Mouse (Mus musculus): ENCODE measurements at regions not wholly inside any gene's neighbourhood (a gene's known extent, or its start where the extent isn't known, plus 50 kb on each side); places are given as distances from the start of the nearest gene placed in this dataset.
"Not testable (repeated sequence)": the region's sequence is repeated elsewhere in the genome, so short reads cannot be mapped to it uniquely, and the experiment has no call there.

DNA sequence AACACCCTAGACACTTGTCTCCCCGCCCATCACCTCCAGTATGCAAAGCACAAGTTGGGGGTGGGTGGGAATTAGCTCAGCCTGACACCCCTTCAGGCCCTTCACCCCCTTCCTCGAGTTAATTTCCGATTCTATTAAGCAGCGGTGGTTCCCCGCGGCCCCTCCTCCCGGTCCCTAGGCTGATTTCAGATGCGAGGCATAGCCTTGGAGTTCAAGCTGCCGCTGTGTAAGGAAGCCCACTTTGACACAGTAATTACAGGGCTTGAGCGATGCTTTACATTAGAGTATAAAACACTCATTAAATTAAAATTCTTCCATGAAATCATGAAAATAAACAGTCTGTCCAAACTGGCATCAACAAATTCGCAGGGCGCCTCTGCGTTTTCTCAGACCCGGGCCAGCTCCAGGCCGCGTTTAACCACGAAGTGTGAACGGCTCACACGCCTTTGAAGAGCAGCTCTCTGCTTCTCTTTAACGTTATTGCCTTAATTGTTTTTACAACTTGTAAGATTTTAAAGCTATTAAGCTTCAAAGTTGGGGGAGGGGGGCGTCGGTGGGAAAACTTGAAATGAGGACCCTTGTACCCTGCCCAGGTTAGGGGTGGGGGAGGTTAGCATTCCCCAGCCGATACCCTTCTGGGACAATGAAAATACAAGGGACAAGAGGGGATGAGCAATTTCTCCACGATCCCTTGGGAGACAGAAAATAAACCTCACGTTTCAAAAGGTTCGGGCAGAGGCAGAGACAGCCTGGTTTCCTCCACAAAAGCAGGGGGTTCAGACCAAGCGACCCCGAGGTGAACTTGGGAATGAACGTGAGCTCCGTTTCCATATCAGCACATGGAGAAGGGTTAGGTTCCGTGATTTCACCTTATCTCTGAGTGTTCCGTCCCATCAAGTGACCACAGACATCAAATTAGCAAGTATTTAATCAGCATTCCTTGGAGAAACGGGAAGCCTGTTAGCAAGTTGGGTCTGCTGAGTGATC is 114.4 kb downstream of the Dicer1 start:
- DNase-seq (ENCODE audit: extremely low spot score, low spot score) = peak; percentile 43

DNA sequence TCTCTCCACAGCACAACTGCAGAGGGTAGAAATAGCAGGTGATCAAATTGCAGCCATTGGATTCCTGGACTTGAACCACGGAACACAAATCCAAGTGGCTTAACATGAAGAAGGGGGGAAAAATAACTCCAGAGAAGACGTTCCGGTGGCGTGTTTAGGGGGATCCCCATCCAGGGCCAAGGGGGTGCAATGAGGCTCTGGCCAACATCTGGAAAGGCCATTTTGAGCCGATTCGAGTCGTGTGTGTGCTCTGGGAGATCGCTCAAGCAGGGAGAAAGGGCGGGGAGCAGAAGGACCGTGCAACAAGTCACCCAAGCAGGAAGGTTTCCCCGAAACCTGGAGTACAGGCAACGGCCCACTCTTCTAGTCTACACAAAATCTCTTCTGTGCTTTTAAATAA is 115.3 kb downstream of the Dicer1 start:
- peak; percentile 19 for DNase-seq (ENCODE audit: extremely low spot score, low spot score)

DNA sequence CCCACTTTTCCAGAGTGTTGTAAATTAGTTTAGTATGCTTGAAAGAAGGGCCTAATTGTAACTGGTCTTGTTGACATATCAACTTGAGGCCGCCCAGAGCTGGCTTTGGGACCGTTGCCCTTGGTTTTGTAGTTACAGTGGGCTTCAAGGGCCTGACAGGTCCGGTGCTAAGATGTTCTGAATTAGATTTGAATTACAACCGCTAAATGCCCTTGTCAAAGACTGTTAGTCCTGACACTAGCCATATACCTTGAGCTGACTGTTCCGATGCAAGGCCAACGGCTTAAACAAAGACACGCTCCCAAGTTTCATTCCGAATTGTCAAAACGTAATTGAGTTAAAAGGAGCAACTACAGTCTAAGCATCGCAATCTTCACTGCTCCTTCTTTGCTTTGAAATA is 116.9 kb downstream of the Dicer1 start:
- DNase-seq (ENCODE audit: extremely low spot score, low spot score) = no peak

DNA sequence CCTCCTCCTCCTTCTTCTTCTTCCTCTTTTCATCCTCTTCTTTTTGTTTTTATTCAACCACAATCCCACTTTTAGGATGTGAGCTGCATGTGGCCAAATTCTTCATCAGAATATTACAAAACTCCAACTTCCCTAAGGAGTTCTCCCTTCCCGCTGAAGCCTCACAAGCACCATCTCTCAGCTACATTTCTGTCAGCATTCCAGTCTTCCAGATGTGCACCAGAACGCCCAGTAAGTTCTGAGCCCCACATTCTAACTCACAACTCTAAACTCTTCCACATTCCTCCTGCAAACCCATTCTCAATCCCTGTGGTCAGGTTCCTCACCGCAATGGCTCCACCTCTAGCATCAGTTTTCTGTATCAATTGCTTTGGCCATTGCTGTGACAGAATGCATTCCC is 121.2 kb downstream of the Dicer1 start:
- DNase-seq (ENCODE audit: extremely low spot score, low spot score) = no peak

DNA sequence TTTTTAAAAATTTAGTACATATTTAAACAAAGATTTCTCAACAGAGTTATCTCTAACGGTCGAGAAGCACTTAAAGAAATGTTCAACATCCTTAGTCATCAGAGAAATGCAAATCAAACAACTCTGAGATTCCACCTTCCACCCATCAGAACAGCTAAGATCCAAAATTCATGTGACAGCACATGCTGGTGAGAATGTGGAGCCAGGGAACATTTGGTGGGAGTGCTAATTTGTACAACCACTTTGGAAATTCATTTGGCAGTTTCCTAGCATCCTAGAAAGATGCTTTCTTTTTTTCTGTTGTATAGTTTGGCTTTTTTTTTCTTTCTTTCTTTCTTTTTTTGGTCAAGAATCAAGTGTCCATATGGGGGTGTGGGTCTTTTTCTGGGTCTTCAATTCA is 122.3 kb downstream of the Dicer1 start:
- DNase-seq (ENCODE audit: extremely low spot score, low spot score) = no peak

DNA sequence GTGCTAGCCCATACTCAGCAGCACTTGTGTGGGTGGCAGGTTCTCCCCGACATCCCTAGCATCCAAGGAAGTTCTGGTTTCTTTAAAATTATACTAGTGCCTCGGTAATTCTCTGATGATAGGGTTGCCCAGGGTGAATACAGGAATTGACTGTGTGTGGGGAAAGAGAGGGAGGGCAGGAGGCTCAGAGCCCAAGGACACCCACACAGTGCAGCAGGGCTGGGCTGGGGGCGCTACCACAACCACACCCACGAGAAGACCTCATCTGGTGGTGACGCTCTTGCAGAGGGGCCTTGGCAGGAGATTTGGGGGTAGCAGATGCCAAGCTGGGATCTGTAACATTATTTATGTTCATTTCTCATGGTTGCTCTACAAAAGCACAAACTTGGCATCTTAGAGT is 125.7 kb downstream of the Dicer1 start:
- DNase-seq (ENCODE audit: extremely low spot score, low spot score) = no peak

DNA sequence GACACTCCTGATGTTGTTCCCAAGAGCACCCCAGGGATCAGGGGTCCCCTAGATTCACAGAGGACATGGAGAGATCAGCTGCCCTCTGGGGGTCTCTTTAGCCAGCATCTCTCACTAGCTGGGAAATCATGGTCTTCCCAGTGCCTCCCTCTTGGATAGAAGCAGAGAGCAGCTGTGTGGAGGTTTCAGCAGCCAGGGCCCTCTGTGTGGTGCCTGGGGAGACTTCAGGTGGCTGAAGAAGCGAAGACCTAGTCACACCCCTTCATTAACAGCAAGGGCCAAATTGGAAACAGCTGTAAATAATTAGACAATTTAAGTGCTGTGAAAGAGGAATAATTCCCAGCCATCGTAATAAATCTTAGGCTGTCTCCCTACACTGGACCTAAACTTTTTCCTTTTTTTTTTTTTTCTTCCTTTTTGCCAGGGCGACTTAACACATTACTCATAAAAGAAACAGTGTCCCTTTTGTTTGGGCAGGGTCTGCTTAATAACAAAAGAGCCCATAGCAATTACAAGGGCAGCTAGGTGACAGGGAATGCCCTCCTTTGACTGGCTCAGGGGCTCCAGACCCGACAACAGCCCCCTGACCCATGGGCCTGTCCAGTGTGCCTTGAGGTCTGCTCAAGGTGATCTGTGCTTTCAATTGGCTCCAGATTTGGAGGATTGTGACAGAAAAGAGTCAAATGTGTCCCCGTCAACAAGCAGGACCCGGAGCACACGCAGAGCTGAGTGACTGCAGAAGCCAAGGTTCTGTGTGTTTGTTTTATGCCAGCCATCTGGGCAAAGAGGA is 127.7 kb downstream of the Dicer1 start:
- DNase-seq (ENCODE audit: extremely low spot score, low spot score) = no peak

DNA sequence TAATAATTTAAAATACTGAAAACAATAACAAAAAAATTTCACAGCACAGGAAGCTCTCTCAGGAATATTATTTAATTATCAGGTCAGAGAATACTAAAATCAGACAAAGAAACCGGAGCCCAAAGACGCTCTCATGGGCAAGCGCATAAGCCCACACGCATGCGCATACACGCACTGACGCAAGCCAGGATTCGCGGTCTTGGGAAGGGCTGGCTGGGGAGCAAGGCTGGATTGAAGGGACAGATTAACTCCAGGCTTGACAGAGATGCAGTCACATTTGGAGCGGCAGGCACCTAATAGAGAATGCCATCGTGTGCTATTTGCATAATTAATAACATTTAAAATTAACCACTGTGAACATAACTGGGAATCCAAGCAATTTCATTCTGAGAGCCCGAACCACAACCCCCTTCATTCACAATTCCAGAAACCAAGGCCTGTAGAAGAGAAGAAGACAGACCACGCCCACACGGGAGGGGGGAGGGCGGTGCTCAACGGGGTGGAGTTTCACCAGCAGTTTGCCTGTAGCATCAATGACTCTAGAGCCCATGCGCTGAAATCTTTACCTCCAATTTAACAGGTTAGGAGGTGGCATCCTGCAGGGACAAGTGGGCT is 134.5 kb downstream of the Dicer1 start:
- peak; percentile 77 for DNase-seq (ENCODE audit: extremely low spot score, low spot score)

DNA sequence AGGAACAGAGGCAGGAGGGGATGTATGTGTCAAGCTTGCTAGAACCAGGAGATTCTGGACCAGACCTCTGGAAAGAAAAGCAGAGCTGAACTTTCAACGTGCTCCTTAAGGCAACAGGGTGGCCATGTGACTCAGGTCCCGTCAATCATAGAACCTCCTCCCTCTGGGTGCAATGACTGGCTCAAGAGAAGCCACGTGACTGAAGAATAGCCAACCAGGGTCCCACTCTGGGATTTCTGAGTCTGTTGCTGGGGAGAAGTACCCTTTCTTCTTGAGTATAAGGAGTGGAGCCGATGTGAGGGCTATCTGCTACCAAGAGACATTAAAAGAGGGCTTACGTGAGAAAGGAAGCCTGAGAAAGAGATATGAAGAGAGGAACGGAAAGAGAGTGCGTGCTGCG is 137.5 kb downstream of the Dicer1 start:
- DNase-seq (ENCODE audit: extremely low spot score, low spot score) = no peak

DNA sequence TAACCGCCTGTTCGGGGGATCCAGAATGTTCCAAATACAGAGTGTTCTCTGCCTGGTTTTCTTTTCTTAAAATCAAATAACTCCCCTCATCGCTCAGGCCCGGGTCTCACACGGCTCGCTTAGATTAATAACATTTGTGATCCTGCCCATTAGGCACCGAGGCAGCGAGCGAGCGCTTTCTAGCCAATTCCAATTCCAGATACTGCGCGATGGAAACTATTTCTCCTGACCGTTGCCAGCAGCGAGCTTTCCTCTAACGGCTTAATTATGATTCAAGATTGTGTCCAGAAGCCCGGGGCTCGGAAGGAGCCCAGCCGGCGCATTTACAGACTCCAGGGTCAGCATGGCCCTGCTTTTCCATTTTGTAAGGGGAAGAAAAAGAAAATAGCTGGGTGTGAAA is 136.6 kb upstream of the Gsc start:
- no peak for DNase-seq (ENCODE audit: extremely low spot score, low spot score)

DNA sequence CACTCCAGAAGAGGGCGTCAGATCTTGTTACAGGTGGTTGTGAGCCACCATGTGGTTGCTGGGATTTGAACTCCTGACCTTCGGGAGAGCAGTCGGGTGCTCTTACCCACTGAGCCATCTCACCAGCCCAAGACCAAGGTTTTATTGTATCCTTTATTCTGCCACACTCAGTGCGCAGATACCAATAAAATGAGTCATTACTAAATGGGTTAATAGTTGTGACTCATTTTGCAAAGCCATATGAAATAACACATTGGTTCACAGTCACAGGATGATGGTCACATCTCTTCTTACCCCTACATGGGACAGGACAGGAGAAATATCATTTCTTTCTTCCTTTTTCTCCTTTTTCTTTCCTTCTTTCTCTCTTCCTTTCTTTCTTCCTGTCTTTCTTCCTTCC is 135.8 kb upstream of the Gsc start:
- not testable (repeated sequence) for DNase-seq (ENCODE audit: extremely low spot score, low spot score)

DNA sequence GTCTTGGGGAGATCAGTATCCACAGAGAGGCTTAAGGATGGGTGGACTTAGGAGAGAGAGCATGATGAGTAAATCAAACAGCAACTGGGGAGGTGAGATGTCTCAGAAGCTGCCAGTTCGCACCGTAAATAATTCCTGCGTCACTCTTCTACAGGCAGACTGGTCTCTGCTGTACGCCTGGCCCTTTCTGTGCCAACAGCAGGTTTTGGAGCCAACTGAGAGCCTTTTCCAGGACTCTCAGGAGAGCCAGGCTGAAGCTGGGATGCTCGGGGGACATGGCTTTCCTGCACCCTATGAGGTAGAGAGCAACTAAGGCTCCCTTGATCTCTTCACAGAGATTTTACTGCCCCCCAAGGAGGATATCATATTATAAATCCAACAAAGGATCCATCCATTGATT is 134.3 kb upstream of the Gsc start:
- DNase-seq (ENCODE audit: extremely low spot score, low spot score) = no peak

DNA sequence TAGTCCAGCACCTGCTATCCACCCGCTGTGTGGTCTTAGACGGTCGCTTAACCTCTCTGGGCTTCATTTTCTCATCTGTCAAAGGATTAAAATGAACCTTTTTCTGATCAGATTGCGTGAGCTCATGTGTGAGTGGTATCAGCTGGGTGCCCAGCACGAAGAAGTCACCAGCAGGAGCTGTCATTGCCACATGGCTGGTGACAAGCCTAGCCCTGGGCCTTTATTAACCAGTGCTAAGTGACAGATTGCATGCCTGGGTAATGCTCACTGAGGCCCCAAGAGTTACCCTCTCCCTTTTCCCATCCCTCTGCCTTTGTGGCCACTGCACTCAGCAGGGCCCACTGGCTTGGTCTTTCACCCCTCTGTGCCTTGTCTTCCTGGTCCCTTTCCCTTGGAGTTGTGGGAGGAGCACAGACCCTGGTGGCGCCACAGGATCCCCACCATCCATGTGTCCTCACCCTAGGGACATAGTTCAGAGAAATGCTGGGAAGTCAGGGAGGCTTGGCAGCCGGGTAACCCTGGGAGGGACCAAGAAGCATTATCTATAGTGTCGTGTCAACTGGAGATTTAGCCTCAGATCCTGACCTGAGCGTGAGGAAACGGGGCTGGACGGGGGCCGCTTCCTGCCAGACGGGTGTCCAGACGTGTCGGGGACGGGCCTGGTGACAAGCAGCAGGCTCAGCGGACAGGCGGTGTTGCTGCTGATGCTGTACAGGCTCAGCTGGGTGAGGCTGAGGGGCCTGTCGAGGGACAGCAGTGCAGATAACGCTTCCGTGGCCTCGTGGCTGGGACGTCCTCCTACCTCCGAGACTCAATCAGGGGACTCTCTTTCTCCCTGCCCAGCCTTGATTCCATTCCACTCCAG is 132.6 kb upstream of the Gsc start:
- no peak for DNase-seq (ENCODE audit: extremely low spot score, low spot score)

DNA sequence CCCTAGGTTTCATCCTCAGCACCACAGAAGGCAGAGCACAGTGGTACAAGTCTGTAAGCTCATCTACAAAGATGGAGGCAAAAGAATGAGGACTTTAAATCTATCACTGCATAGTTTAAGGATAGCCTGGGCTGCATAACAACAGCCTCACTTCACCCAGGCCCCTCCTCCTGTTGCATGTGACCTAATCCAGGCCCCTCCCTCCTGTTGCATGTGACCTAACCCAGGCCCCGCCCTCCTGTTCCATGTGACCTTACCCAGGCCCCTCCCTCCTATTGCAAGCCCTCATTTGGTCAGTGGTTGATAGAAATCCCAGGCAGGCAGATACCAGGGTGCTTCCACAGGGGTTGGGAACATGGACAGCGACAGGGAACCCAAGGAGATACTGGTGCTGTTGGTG is 124.9 kb upstream of the Gsc start:
- DNase-seq (ENCODE audit: extremely low spot score, low spot score) = no peak

DNA sequence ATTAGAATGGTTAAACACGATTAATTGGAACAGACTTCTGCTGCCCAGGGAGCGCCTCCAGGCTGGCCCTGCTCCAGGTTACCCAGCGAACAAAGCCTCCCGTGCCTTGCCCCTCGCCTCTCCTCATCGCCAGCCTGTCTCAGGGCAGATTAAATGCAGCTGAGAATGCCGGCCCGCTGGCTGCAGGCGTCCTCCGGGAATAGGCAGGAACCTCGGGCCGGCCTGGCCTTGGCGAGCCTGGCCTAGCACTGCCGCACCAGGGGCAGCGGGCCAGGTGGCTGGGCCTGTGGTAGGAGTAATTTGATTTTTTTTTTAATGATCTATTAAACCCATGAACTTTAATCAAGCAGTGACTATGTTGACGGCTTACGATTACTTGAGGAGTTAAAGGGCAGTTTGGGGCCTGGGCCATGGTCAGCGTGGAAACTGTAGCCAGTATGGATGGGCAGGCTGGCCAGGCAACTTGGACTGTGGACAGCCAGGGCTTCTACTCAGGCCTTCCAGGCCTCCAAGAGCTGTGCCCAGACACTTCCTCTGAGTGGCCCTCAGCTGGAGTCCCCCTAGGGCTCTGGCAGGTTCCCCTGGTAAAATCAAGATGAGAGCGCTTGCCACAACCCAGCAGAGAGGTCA is 120.5 kb upstream of the Gsc start:
- peak; percentile 44 for DNase-seq (ENCODE audit: extremely low spot score, low spot score)

DNA sequence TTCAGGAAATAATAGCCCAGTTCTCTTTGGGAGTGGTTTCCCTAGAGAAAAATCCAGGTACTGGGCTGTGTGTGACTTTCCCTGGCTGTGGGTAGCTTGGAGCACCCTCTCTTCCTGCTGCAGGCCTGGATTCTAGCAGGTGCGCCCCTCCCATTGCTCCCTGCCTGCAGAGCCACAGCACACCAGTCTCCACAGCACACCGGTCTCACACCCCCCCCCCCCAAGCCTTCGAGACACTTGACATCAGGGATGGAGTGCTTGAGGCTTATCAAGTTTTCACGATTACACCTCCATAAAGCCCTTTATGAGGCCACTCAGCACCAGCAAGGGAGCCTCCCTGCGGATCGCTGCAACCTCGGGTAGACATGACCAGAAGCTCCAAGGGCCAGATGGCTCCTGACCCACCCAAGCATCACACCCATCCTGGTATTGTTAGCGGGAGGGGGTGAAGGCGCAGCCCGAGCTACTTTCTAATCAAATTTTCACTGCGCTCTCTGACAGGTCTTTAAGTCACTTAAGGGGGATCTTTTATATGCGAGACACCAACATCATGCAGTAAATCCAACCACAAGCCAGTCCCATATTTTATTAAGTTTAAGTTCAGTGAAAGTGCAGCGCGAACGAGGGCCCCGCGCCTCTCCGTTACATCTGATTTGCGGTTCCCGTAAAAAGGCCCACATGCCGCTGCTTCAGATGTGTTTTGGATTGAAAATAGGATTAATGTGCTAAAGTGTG is 119.8 kb upstream of the Gsc start:
- DNase-seq (ENCODE audit: extremely low spot score, low spot score) = no peak

DNA sequence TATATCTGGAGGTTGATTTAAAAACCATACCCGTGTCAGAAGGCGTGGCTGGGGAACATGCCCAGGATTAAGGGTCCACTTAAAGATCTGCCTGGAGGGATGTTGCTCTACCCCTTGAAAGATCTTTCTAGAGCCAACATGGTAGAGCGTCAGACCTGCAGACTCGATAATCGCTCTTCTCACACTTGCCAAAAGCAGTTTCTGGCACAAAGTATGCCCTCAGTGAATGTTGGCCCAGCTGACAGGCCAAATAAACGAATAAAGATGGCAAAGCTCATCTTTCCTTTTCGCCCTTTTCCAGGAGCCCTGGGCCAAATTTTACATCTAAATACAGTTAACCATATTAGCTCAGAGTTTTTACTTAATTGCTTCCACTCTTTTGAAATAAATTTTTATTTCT is 118.4 kb upstream of the Gsc start:
- DNase-seq (ENCODE audit: extremely low spot score, low spot score) = no peak

DNA sequence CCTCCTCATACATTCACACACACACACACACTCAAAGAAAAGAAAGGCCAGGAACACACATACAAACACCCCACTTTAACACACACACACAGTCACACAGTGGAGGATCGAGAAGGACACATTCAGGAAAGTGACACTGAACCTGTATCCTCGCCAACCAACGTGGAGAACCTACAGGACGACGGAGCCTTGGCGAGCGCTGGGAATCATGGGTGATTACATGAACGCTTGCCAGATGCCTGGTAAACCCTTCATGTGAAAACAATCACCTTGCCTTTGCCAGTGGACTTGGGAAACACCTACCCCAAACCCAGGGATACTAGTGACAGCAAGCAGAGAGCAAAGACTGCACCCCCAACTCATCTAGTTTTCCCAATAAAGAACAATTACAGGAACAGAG is 117.2 kb upstream of the Gsc start:
- no peak for DNase-seq (ENCODE audit: extremely low spot score, low spot score)

DNA sequence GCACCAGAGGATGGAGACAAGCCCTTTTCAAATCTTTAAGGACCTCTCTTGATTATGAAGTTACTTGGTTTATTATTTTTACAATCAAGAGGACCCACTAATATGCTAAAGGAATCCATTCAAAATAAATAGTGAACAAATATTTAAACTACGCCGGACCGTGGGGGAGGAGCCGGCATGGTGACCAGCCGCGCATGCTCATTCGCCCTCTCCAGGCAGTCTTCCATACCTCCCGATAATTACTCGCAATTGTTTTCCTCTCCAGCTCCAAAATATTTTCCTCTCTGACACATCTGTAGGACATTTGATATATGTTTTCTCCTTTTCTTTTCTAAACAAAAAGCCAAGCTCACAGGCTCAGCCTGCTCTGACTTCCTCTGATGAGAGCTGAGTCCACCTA is 111.3 kb upstream of the Gsc start:
- DNase-seq (ENCODE audit: extremely low spot score, low spot score) = no peak

DNA sequence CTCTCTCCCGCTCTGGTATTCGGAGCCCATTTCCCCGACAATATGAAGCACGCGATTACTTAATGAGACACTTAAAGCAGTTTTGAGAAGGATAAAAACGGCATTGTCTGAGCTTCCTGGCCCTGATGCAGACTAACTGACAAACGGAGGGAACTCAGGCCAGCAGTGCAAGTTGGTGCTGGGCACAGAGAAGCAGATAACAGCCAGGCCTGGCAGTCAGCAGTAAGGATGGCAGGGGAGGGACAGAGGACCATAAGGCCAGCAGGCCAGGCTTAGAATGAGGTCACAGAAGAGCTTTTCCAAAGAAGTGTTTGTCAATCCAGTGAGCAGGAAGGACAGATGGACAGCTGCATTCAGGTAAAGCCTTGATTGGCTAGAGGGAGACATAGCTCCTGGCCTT is 107.7 kb upstream of the Gsc start:
- no peak for DNase-seq (ENCODE audit: extremely low spot score, low spot score)

Measured in neural tube, embryonic 10.5 days (tissue).